Mouse (Mus musculus): ENCODE results near the gene Pkm. TPM values are rescaled to one million over a fixed set of nuclear protein-coding genes. Genes with fewer than 3 reads are reported as not detected.
A peak's percentile ranks its signal among the peaks of the same experiment; 100 is the strongest.

Pkm gene
- total RNA-seq, 2 experiments from 2014 or later = 1,087 to 1,168 TPM

DNA sequence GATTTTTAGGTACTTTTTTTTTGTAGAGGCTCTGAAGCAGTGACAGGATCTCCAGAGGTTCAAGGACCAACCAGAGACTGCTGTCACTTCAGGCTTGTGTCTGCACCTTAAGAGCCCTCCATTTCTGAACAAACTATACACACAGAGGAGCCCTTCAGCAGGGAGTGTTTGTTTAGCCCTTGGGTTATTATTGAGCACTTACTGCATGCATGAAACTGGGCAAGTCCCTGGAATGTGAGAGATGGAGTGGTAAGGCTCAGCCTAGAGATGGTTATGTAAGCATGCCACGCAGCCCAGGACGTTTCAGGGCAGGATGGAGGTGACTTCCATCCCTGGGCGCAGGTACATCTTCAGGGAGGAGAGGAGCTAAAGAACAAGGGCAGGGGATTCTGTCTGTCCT is 40.2 kb downstream of the Pkm start:
- intact Hi-C loops (cut with DNase I) = no loop called here
- no peak for DNase-seq

DNA sequence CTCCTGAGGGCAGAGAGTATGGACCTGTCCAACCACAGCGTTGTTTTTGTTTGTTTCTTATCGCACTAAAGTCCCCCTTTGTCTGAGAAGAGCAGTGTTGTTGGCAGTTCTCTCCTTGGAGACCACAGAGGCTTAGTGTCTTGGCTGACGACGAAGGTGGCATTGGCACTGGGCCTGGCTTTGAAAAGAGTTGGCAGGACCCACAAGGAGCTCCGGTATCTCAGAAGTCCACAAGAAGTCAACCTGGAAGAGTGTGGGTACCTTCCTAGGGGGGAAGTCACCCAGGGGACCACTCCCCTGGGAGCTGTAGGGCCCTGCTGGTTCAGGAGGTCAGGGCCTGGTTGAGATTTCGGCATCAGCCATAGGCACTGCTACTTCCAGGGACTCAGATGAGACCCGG is 44.9 kb downstream of the Pkm start:
- intact Hi-C loops (cut with DNase I) = no loop called here

GRCm38 (mm10) chr9:59703099-59703498 is 46.9 kb downstream of the Pkm start:
- DNase-seq = no peak

More for the DNA sequence above, 44.9 kb downstream of the Pkm start:
- no peak for DNase-seq

DNA sequence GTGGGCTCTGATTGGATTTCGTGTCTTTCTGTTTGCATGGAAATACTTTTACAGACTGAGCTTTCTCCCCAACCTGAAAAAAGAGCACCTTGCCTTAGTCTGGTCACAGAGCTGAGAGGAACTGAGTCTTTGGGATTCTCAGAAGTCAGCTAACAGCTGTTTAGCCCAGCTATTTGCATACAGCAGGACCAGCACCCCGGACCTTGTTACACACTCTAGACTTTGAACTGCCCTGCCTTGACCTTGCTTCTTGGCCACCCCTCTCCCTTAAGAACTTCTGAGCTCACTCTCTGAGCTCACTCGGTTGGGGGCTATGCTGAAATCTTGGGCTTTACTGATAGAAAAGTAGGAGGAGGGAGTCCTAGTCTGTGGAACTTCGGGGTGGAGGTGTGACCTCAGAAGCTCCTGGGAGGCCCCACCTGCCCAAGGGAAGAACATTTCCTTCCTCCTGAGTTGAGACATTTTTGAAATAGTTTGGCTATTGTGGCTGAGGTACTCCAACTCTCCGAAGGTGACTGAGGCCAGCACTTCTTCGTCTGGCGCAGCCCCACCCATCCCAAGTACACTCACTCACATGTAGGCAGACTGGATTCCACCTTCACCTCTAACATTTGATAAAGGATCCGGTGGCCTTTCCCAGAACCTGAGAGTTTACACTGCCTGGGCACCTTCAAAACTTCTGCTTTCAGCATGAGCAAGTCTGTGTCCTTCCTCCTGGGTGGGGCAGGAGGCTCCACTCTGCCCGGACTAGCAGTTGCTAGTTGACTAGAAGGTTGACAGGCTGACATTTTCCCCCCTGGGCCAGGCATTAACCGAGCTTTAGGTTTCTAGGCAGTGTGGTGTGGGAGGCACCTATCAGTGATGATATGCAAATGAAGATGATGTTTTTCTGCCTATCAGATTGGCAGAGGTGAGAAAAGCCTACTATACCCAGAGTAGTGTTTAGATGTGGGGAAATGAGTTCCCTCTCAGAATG is 51.0 kb downstream of the Pkm start:
- no peak for DNase-seq
- intact Hi-C loops (cut with DNase I) = no loop called here

More at GRCm38 (mm10) chr9:59703099-59703498, 46.9 kb downstream of the Pkm start:
- intact Hi-C loops (cut with DNase I) = no loop called here

- no peak for DNase-seq
- intact Hi-C loops (cut with DNase I) = no loop called here
Observed at GRCm38 (mm10) chr9:59709225-59709624, 53.1 kb downstream of the Pkm start.

GRCm38 (mm10) chr9:59716275-59716898 is 60.2 kb downstream of the Pkm start:
- intact Hi-C loops (cut with DNase I) = no loop called here
- DNase-seq = no peak

- intact Hi-C loops (cut with DNase I) = no loop called here
- no peak for DNase-seq
Observed at GRCm38 (mm10) chr9:59718237-59718636, 62.1 kb downstream of the Pkm start.

DNA sequence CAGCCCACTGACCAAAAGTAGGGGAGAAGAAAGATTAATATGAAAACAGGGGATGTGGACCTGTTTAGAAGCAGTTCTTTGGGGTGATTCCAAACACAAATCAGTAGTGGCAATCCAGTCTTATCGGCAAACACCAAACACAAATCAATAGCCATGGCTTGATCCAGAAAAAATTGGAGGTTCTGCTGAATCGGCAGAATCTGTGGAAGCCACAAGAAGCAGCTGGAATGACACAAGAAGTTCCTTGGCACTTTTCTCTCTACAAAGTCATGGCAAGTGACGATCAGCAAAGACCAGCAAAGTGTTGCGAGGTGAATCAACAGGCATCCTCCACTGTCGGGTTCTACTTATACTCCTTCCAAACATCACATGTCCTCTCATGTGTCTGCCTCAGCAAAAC is 65.0 kb downstream of the Pkm start:
- DNase-seq = no peak
- intact Hi-C loops (cut with DNase I) = loop anchor here (5.0 kb wide), 1 partner anchor 91 kb away; no protein-coding TSS in a partner anchor

- DNase-seq = peak; percentile 68 to 74
- intact Hi-C loops (cut with DNase I) = loop anchor here (1.0 to 5.0 kb wide), 4 partner anchors 37 to 246 kb away; no protein-coding TSS in a partner anchor
Observed at GRCm38 (mm10) chr9:59723096-59723657, 67.0 kb downstream of the Pkm start.

DNA sequence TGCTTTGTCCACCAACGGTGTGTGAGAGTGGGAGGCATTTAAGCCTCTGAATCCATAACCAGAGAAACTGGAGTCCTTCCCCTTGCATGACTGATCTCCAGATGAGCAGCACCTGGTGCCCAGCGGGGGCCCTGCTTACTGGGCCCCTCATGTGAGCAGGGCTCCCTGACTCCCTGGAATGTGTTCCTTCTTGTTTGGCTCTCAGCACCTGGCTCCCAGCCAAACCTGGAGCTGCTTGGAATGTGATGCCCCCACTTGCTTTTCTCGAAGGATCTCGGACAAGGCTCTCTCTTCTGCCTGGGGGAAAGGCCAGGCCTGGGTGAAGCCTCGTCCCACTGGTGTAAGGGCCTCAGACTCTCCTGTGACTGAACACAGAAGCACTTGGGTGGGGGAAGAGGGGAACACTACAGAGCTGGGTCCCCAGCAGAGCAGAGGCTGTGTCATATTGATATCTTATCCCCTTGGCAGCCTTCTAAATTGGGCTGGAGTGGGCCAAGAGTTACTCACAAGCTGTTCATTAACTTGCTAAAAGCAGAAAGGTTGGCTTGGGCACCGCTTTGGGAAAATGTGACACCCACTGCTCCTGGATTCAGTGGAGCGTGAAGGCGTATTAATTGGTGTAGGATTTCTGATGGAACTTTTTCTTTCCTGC is 67.7 kb downstream of the Pkm start:
- intact Hi-C loops (cut with DNase I) = loop anchor here (1.0 to 5.0 kb wide), 4 partner anchors 36 to 245 kb away; no protein-coding TSS in a partner anchor

GRCm38 (mm10) chr9:59725515-59725914 is 69.3 kb downstream of the Pkm start:
- intact Hi-C loops (cut with DNase I) = no loop called here
- DNase-seq = no peak

More for the DNA sequence above, 67.7 kb downstream of the Pkm start:
- DNase-seq = peak; percentile 8 to 22

GRCm38 (mm10) chr9:59727569-59728286 is 71.6 kb downstream of the Pkm start:
- intact Hi-C loops (cut with DNase I) = no loop called here
- DNase-seq = no peak

Other genes with a start within 250 kb of the Pkm start
- gene Arih1, start 169.8 kb upstream of the Pkm start, total RNA-seq (2021) = 10 to 100 TPM; 77.6 to 83.7 TPM
- 10 to 100 TPM; 43.9 to 47.0 TPM for gene Hexa, start 116.8 kb upstream of the Pkm start, total RNA-seq (2021)
- under 1 TPM; 0.28 to 0.57 TPM for gene Tmem202, start 116.5 kb upstream of the Pkm start, total RNA-seq (2021)
- gene Celf6, start 78.5 kb upstream of the Pkm start, total RNA-seq (2021) = not detected
- 10 to 100 TPM; 16.8 to 21.9 TPM for gene Parp6, start 39.1 kb upstream of the Pkm start, total RNA-seq (2021)
- gene Gramd2, start 23.8 kb downstream of the Pkm start, total RNA-seq (2021) = not detected
- gene Senp8, start 94.3 kb downstream of the Pkm start, total RNA-seq (2021) = 1 to 10 TPM; 7.9 to 9.6 TPM
- 10 to 100 TPM; 12.6 to 14.8 TPM for gene Myo9a, start 94.5 kb downstream of the Pkm start, total RNA-seq (2021)